Mouse (Mus musculus): ENCODE measurements around the gene Armh1.

GRCm38 (mm10) chr4:117262987-117263386 is 11.1 kb upstream of the Armh1 start:
- no peak for TF ChIP-seq CTCF (IDR thresholded peaks at IDR 0.05; ENCODE audit: extremely low read depth, insufficient read depth, low read length)
- TF ChIP-seq POLR2A (IDR thresholded peaks at IDR 0.05; ENCODE audit: extremely low read depth, insufficient read depth, low read length) = no peak
